Mouse (Mus musculus) layer of hippocampus, postnatal 36 days (tissue): ENCODE data around the gene Ctnnbl1. TPM values are rescaled to one million over a fixed set of nuclear protein-coding genes. Genes with fewer than 3 reads are reported as not detected.

Experiments
- total RNA-seq, 2 experiments: library from RNA; stranded (reverse); gene quantifications; 2 replicates each; pipeline ENCODE4 v1.2.3; 2021

Ctnnbl1 gene
- total RNA-seq, 2 experiments from 2014 or later: 30.6 to 33.0 TPM

Other genes with a start within 250 kb of the Ctnnbl1 start
- gene Nnat, start 177.3 kb upstream of the Ctnnbl1 start, total RNA-seq: 100 to 1,000 TPM; 539 to 601 TPM
- gene Blcap, start 166.1 kb upstream of the Ctnnbl1 start, total RNA-seq: 100 to 1,000 TPM; 117 to 137 TPM
- 100 to 1,000 TPM; 111 to 124 TPM for gene Vstm2l, start 177.3 kb downstream of the Ctnnbl1 start, total RNA-seq